8 mouse cellular contexts compared by ENCODE assay signal in genomic region chr3:41741601-41742277, GRCm38 (mm10). TPM values are rescaled to one million over a fixed set of nuclear protein-coding genes. Genes with fewer than 3 reads are reported as not detected.
DNase-seq lines count a peak whose midpoint lies in the region; ATAC-seq lines count a peak whose summit lies in the region.

No protein-coding gene starts in this region.

- H3K9me3 ChIP-seq in kidney, embryonic 14.5 days (ENCODE audit: control insufficient read depth, low read length): no peaks in the 10 kb centered on the region
- no peaks in the 10 kb centered on the region for H3K9me3 ChIP-seq in liver, embryonic 13.5 days (replicated peaks)

- DNase-seq in adrenal gland, postnatal 36 days: peak; percentile 2 to 5
- DNase-seq in adrenal gland, postnatal 4 days (ENCODE audit: low spot score in 2 of 2): no peak
- peak; percentile 60 for DNase-seq in 416B (ENCODE audit: low read depth)
- DNase-seq in brain, embryonic 18.5 days (ENCODE audit: low read depth, low spot score): peak; percentile 8
- peak; percentile 6 to 15 for DNase-seq in frontal cortex, postnatal 10 days (ENCODE audit: low spot score in 2 of 2)
- peak; percentile 6 for DNase-seq in liver, embryonic 13.5 days
- peak; percentile 4 for DNase-seq in right cerebral cortex, postnatal 4 days

- H3K9ac ChIP-seq in kidney, embryonic 14.5 days (ENCODE audit: low read depth, low read length): peak overlapping the region; percentile 87
- peak overlapping the region; percentile 89 for H3K9ac ChIP-seq in liver, embryonic 13.5 days

- under 1% methylated on average over 38 of the region's 39 CpGs for WGBS in kidney, embryonic 14.5 days
- 1% methylated on average over 39 of the region's 39 CpGs for WGBS in liver, embryonic 13.5 days (ENCODE audit: insufficient replicate concordance)

- ATAC-seq in kidney, embryonic 14.5 days (ENCODE audit: low FRiP score, low TSS enrichment): no peak
- ATAC-seq in liver, embryonic 13.5 days (ENCODE audit: low read depth): no peak

- peak overlapping the region; percentile 94 for H3K27ac ChIP-seq in kidney, embryonic 14.5 days (ENCODE audit: low read depth, low read length)
- peak overlapping the region; percentile 89 for H3K27ac ChIP-seq in liver, embryonic 13.5 days

- no peaks in the 10 kb centered on the region for H3K36me3 ChIP-seq in kidney, embryonic 14.5 days (ENCODE audit: control insufficient read depth, insufficient read depth, low read length)
- H3K36me3 ChIP-seq in liver, embryonic 13.5 days: no peaks in the 10 kb centered on the region

- peaks cover 10% of the 10 kb centered on the region for H3K4me1 ChIP-seq in kidney, embryonic 14.5 days (ENCODE audit: control insufficient read depth, insufficient read depth, low read length)
- peaks cover 19% of the 10 kb centered on the region for H3K4me1 ChIP-seq in liver, embryonic 13.5 days (replicated peaks)

- no peaks in the 10 kb centered on the region for H3K27me3 ChIP-seq in kidney, embryonic 14.5 days (ENCODE audit: control insufficient read depth, insufficient read depth, low read length)
- no peaks in the 10 kb centered on the region for H3K27me3 ChIP-seq in liver, embryonic 13.5 days

- peak overlapping the region; percentile 72 for H3K4me3 ChIP-seq in kidney, embryonic 14.5 days (ENCODE audit: low read length)
- peak overlapping the region; percentile 86 for H3K4me3 ChIP-seq in liver, embryonic 13.5 days (replicated peaks)

- H3K4me2 ChIP-seq in kidney, embryonic 14.5 days (replicated peaks; ENCODE audit: low read depth, low read length): peak overlapping the region; percentile 64
- peak overlapping the region; percentile 81 for H3K4me2 ChIP-seq in liver, embryonic 13.5 days

RNA-seq across cellular contexts. Expression of gene Sclt1, which starts 0.6 kb away (rescaled TPM):
- 1 to 10 TPM; 8.0 to 8.5 TPM for total RNA-seq in adrenal gland, postnatal 36 days (2021)
- 10 to 100 TPM; 18.7 to 19.2 TPM for total RNA-seq in adrenal gland, postnatal 4 days (2021)
- 28.2 and 29.7 TPM in 2 replicates for polyA plus RNA-seq in kidney, embryonic 14.5 days (2014; fragmentation: Nextera tagmentation; extraction: Ambion mirVana)
- 6.1 and 6.3 TPM in 2 replicates for polyA plus RNA-seq in liver, embryonic 13.5 days (2015; fragmentation: Nextera tagmentation; extraction: Ambion mirVana)

RNA-seq across cellular contexts. Expression of gene D3Ertd751e, which starts 0.7 kb away (rescaled TPM):
- total RNA-seq in adrenal gland, postnatal 36 days (2021): 10 to 100 TPM; 10.4 to 16.1 TPM
- total RNA-seq in adrenal gland, postnatal 4 days (2021): 10 to 100 TPM; 17.6 to 19.2 TPM
- polyA plus RNA-seq in kidney, embryonic 14.5 days (2014; fragmentation: Nextera tagmentation; extraction: Ambion mirVana): 17.6 and 20.1 TPM in 2 replicates
- polyA plus RNA-seq in liver, embryonic 13.5 days (2015; fragmentation: Nextera tagmentation; extraction: Ambion mirVana): 7.3 and 8.3 TPM in 2 replicates

Comparison
In these comparisons a context has a peak if more than half of its experiments do, and no peak if none do; other contexts are left out.
1. DNase-seq: peak in adrenal gland, postnatal 36 days (2 of 2), 416B (single experiment), brain, embryonic 18.5 days (single experiment), frontal cortex, postnatal 10 days (2 of 2), liver, embryonic 13.5 days (single experiment) and right cerebral cortex, postnatal 4 days (single experiment); none in adrenal gland, postnatal 4 days (0 of 2).